Mouse (Mus musculus) midbrain, embryonic 13.5 days (tissue): ENCODE measurements around the gene Rptor. TPM values are rescaled to one million over a fixed set of nuclear protein-coding genes. Genes with fewer than 3 reads are reported as not detected.

Source experiments
- ATAC-seq: fragments of 200-750 bp; cut with Nextera tagmentation; 2 replicates; pipeline ENCODE4 v1.8.0; 2017; ENCODE audit warnings: mild to moderate bottlenecking, moderate TSS enrichment, moderate library complexity
- H3K27ac ChIP-seq: fragments of 300-500 bp; sonication (generic); 2 replicates; pipeline ENCODE4 v1.5.1; 2015; ENCODE audit warnings: inconsistent platforms, mild to moderate bottlenecking, moderate library complexity
- H3K27me3 ChIP-seq: fragments of 300-500 bp; sonication (generic); 2 replicates; pipeline ENCODE4 v1.6.1; 2015; ENCODE audit warnings: mild to moderate bottlenecking, inconsistent platforms
- H3K36me3 ChIP-seq: fragments of 300-500 bp; sonication (generic); 2 replicates; pipeline ENCODE4 v1.6.1; 2015; ENCODE audit warnings: mild to moderate bottlenecking, inconsistent platforms
- H3K4me1 ChIP-seq: fragments of 300-500 bp; sonication (generic); replicated peaks from 2 replicates; pipeline ENCODE4 v1.6.1; 2015; ENCODE audit warnings: inconsistent platforms
- H3K4me2 ChIP-seq: fragments of 300-500 bp; sonication (generic); replicated peaks from 2 replicates; pipeline ENCODE4 v1.6.1; 2015; ENCODE audit warnings: moderate library complexity, mild to moderate bottlenecking, inconsistent platforms
- H3K4me3 ChIP-seq: fragments of 300-500 bp; sonication (generic); replicated peaks from 2 replicates; pipeline ENCODE4 v1.5.1; 2015; ENCODE audit warnings: mild to moderate bottlenecking, inconsistent platforms
- H3K9ac ChIP-seq: fragments of 300-500 bp; sonication (generic); replicated peaks from 2 replicates; pipeline ENCODE4 v1.6.1; 2015; ENCODE audit warnings: mild to moderate bottlenecking, inconsistent platforms
- H3K9me3 ChIP-seq: fragments of 300-500 bp; sonication (generic); 2 replicates; pipeline ENCODE4 v1.6.1; 2016; ENCODE audit warnings: mild to moderate bottlenecking, inconsistent platforms
- WGBS: fragments of 180-500 bp; shearing (Covaris S2); methylation state at CpG from one replicate; pipeline ENCODE4 v1.1.7; 2015; 5-methylcytosine and 5-hydroxymethylcytosine counted together
- polyA plus RNA-seq: library from polyadenylated mRNA; unstranded; fragments of >200 nt; fragmentation: Nextera tagmentation; extraction: Ambion mirVana; gene quantifications from 2 replicates; pipeline ENCODE4 v1.2.1, GENCODE M21; 2015

Gene Rptor
- polyA plus RNA-seq, 1 experiment from 2014 or later, result 11.7 TPM

GRCm38 (mm10) chr11:119920668-119921067 is 318.0 kb downstream of the Rptor start:
- H3K4me2 ChIP-seq, result no peak overlapping the region
- no peak overlapping the region for H3K27ac ChIP-seq
- ATAC-seq, result no peak
- peaks cover 45% of the 10 kb centered on the region for H3K36me3 ChIP-seq
- WGBS, result 95% methylated on average over 5 of the region's 5 CpGs
- no peaks in the 10 kb centered on the region for H3K27me3 ChIP-seq
- no peak overlapping the region for H3K4me3 ChIP-seq
- no peaks in the 10 kb centered on the region for H3K9me3 ChIP-seq
- no peak overlapping the region for H3K9ac ChIP-seq
- H3K4me1 ChIP-seq, result 0 out of 2 replicates have a peak, but pooled peaks cover 2% of the 10 kb centered on the region

GRCm38 (mm10) chr11:119925176-119925575 is 322.5 kb downstream of the Rptor start:
- no peaks in the 10 kb centered on the region for H3K27me3 ChIP-seq
- H3K4me3 ChIP-seq, result no peak overlapping the region
- WGBS, result 76% methylated on average over 5 of the region's 5 CpGs
- no peak for ATAC-seq
- peaks cover 6% of the 10 kb centered on the region for H3K36me3 ChIP-seq
- no peaks in the 10 kb centered on the region for H3K9me3 ChIP-seq
- no peak overlapping the region for H3K9ac ChIP-seq
- H3K4me2 ChIP-seq, result no peak overlapping the region
- no peak overlapping the region for H3K27ac ChIP-seq
- no peaks in the 10 kb centered on the region for H3K4me1 ChIP-seq

GRCm38 (mm10) chr11:119926762-119927161 is 324.1 kb downstream of the Rptor start:
- H3K4me2 ChIP-seq, result no peak overlapping the region
- 82% methylated on average over 5 of the region's 5 CpGs for WGBS
- no peaks in the 10 kb centered on the region for H3K27me3 ChIP-seq
- H3K4me1 ChIP-seq, result no peaks in the 10 kb centered on the region
- no peak for ATAC-seq
- H3K27ac ChIP-seq, result no peak overlapping the region
- H3K36me3 ChIP-seq, result no peaks in the 10 kb centered on the region
- no peak overlapping the region for H3K9ac ChIP-seq
- 0 out of 2 replicates have a peak, but pooled peaks cover 3% of the 10 kb centered on the region for H3K9me3 ChIP-seq
- no peak overlapping the region for H3K4me3 ChIP-seq

- Histone ChIP-seq H3K36me3 (no peaks in the 10 kb centered on the region), H3K4me3 (no peak overlapping the region), H3K4me2 (no peak overlapping the region), H3K4me1 (no peaks in the 10 kb centered on the region), H3K9me3 (0 out of 2 replicates have a peak, but pooled peaks cover 3% of the 10 kb centered on the region), H3K27me3 (no peaks in the 10 kb centered on the region), H3K9ac (no peak overlapping the region), H3K27ac (no peak overlapping the region)
- no peak for ATAC-seq
- 72% methylated on average over 16 of the region's 16 CpGs for WGBS
These were observed 325.4 kb downstream of the Rptor start for GRCm38 (mm10) chr11:119928023-119928681.

GRCm38 (mm10) chr11:119929603-119930265 is 327.0 kb downstream of the Rptor start:
- no peak overlapping the region for H3K27ac ChIP-seq
- no peak overlapping the region for H3K4me3 ChIP-seq
- no peak for ATAC-seq
- H3K9me3 ChIP-seq, result 0 out of 2 replicates have a peak, but pooled peaks cover 3% of the 10 kb centered on the region
- H3K36me3 ChIP-seq, result no peaks in the 10 kb centered on the region
- H3K9ac ChIP-seq, result no peak overlapping the region
- 86% methylated on average over 6 of the region's 6 CpGs for WGBS
- no peaks in the 10 kb centered on the region; the same call in 1 of the 2 replicates for H3K4me1 ChIP-seq
- H3K27me3 ChIP-seq, result no peaks in the 10 kb centered on the region
- no peak overlapping the region for H3K4me2 ChIP-seq

- Histone ChIP-seq H3K4me2 (no peak overlapping the region), H3K27ac (no peak overlapping the region)
These were observed 329.1 kb downstream of the Rptor start for GRCm38 (mm10) chr11:119931809-119932208.

GRCm38 (mm10) chr11:119933142-119933541 is 330.4 kb downstream of the Rptor start:
- H3K27me3 ChIP-seq, result 0 out of 2 replicates have a peak, but pooled peaks cover 2% of the 10 kb centered on the region
- H3K4me2 ChIP-seq, result no peak overlapping the region
- no peak overlapping the region for H3K4me3 ChIP-seq
- H3K9me3 ChIP-seq, result 0 out of 2 replicates have a peak, but pooled peaks cover 3% of the 10 kb centered on the region
- no peak for ATAC-seq
- H3K9ac ChIP-seq, result no peak overlapping the region
- no peak overlapping the region for H3K27ac ChIP-seq
- 74% methylated on average over 4 of the region's 4 CpGs for WGBS
- peaks cover 26% of the 10 kb centered on the region for H3K4me1 ChIP-seq
- H3K36me3 ChIP-seq, result no peaks in the 10 kb centered on the region

More at GRCm38 (mm10) chr11:119931809-119932208, 329.1 kb downstream of the Rptor start:
- H3K27me3 ChIP-seq, result 0 out of 2 replicates have a peak, but pooled peaks cover 2% of the 10 kb centered on the region
- ATAC-seq, result no peak
- no peaks in the 10 kb centered on the region for H3K36me3 ChIP-seq
- H3K4me1 ChIP-seq, result peaks cover 15% of the 10 kb centered on the region
- H3K4me3 ChIP-seq, result no peak overlapping the region
- H3K9ac ChIP-seq, result no peak overlapping the region
- 83% methylated on average over 10 of the region's 10 CpGs for WGBS
- 0 out of 2 replicates have a peak, but pooled peaks cover 3% of the 10 kb centered on the region for H3K9me3 ChIP-seq

- no peak overlapping the region for H3K27ac ChIP-seq
- WGBS, result 88% methylated on average over 8 of the region's 8 CpGs
These were observed 331.3 kb downstream of the Rptor start for GRCm38 (mm10) chr11:119933819-119934583.

GRCm38 (mm10) chr11:119934773-119935172 is 332.1 kb downstream of the Rptor start:
- no peak overlapping the region for H3K4me3 ChIP-seq
- H3K36me3 ChIP-seq, result no peaks in the 10 kb centered on the region
- H3K9me3 ChIP-seq, result 0 out of 2 replicates have a peak, but pooled peaks cover 3% of the 10 kb centered on the region
- H3K27ac ChIP-seq, result no peak overlapping the region
- H3K9ac ChIP-seq, result no peak overlapping the region
- H3K4me2 ChIP-seq, result no peak overlapping the region
- no peak for ATAC-seq
- H3K4me1 ChIP-seq, result peaks cover 38% of the 10 kb centered on the region
- peaks cover 13% of the 10 kb centered on the region; the same call in 1 of the 2 replicates for H3K27me3 ChIP-seq
- WGBS, result 78% methylated on average over 8 of the region's 8 CpGs

More at GRCm38 (mm10) chr11:119933819-119934583, 331.3 kb downstream of the Rptor start:
- Histone ChIP-seq H3K4me3 (no peak overlapping the region), H3K9me3 (0 out of 2 replicates have a peak, but pooled peaks cover 3% of the 10 kb centered on the region), H3K4me1 (peaks cover 33% of the 10 kb centered on the region), H3K36me3 (no peaks in the 10 kb centered on the region), H3K4me2 (no peak overlapping the region), H3K9ac (no peak overlapping the region), H3K27me3 (peaks cover 6% of the 10 kb centered on the region; the same call in 1 of the 2 replicates)
- ATAC-seq, result no peak

- H3K27ac ChIP-seq, result no peak overlapping the region
- 17% methylated on average over 6 of the region's 6 CpGs for WGBS
These were observed 332.8 kb downstream of the Rptor start for GRCm38 (mm10) chr11:119935457-119935856.

GRCm38 (mm10) chr11:119936456-119936855 is 333.8 kb downstream of the Rptor start:
- no peak overlapping the region for H3K4me3 ChIP-seq
- no peak overlapping the region for H3K9ac ChIP-seq
- H3K4me1 ChIP-seq, result peaks cover 52% of the 10 kb centered on the region
- H3K27me3 ChIP-seq, result peaks cover 27% of the 10 kb centered on the region
- H3K36me3 ChIP-seq, result no peaks in the 10 kb centered on the region
- H3K9me3 ChIP-seq, result no peaks in the 10 kb centered on the region
- WGBS, result 85% methylated on average over 2 of the region's 2 CpGs
- ATAC-seq, result no peak
- H3K27ac ChIP-seq, result no peak overlapping the region
- H3K4me2 ChIP-seq, result no peak overlapping the region

More at GRCm38 (mm10) chr11:119935457-119935856, 332.8 kb downstream of the Rptor start:
- Histone ChIP-seq H3K4me3 (no peak overlapping the region), H3K4me2 (no peak overlapping the region), H3K9ac (no peak overlapping the region), H3K36me3 (no peaks in the 10 kb centered on the region), H3K9me3 (0 out of 2 replicates have a peak, but pooled peaks cover 3% of the 10 kb centered on the region), H3K27me3 (peaks cover 17% of the 10 kb centered on the region), H3K4me1 (peaks cover 44% of the 10 kb centered on the region)
- peak; percentile 47 for ATAC-seq
